Mouse (Mus musculus) forebrain, embryonic 10.5 days (tissue): ENCODE measurements around the gene Gm10750. TPM values are rescaled to one million over a fixed set of nuclear protein-coding genes. Genes with fewer than 3 reads are reported as not detected.
"Not testable (repeated sequence)": the region's sequence is repeated elsewhere in the genome, so short reads cannot be mapped to it uniquely, and the experiment has no call there.

Experiments used
- DNase-seq: peaks from one replicate; pipeline ENCODE4 v3.0.0-alpha.2; 2017; ENCODE audit warnings: low spot score; ENCODE audit errors: extremely low spot score
- H3K27ac ChIP-seq: fragments of 300-500 bp; sonication (generic); 2 replicates; pipeline ENCODE4 v1.5.1; 2016; ENCODE audit warnings: mild to moderate bottlenecking
- H3K27me3 ChIP-seq: fragments of 300-500 bp; sonication (generic); 2 replicates; pipeline ENCODE4 v1.6.1; 2016; ENCODE audit warnings: mild to moderate bottlenecking; ENCODE audit not compliant: poor library complexity, severe bottlenecking
- H3K36me3 ChIP-seq: fragments of 300-500 bp; sonication (generic); replicated peaks from 2 replicates; pipeline ENCODE4 v1.6.1; 2016; ENCODE audit warnings: mild to moderate bottlenecking, moderate library complexity
- H3K4me1 ChIP-seq: fragments of 300-500 bp; sonication (generic); 2 replicates; pipeline ENCODE4 v1.6.1; 2016
- H3K4me3 ChIP-seq: fragments of 300-500 bp; sonication (generic); 2 replicates; pipeline ENCODE4 v1.5.1; 2016; ENCODE audit warnings: mild to moderate bottlenecking, moderate library complexity
- H3K9me3 ChIP-seq: fragments of 300-500 bp; sonication (generic); 2 replicates; pipeline ENCODE4 v1.6.1; 2016; ENCODE audit warnings: mild to moderate bottlenecking, moderate library complexity
- WGBS: fragments of 180-500 bp; shearing (Covaris S2); methylation state at CpG from one replicate; pipeline ENCODE4 v1.1.7; 2016; 5-methylcytosine and 5-hydroxymethylcytosine counted together
- polyA plus RNA-seq: library from polyadenylated mRNA; unstranded; fragments of >200 nt; fragmentation: Nextera tagmentation; extraction: Ambion mirVana; gene quantifications from 2 replicates; pipeline ENCODE4 v1.2.1, GENCODE M21; 2016

Gm10750 gene
- polyA plus RNA-seq, result not detected in 2 replicates

- not testable (repeated sequence) for H3K4me3 ChIP-seq, H3K27ac ChIP-seq, H3K9me3 ChIP-seq, H3K27me3 ChIP-seq, H3K36me3 ChIP-seq, DNase-seq, H3K4me1 ChIP-seq
- WGBS, result 81% methylated on average over 5 of the region's 5 CpGs
Measured at GRCm38 (mm10) chr2:149017137-149017536, at the start of gene Gm10750. TSS of gene Gm10750 (minus strand) at chr2:149017237.

GRCm38 (mm10) chr2:149004826-149005225, 12.2 kb downstream of the Gm10750 start:
- DNase-seq, result no peak
- H3K4me1 ChIP-seq, result no peaks in the 10 kb centered on the region
- WGBS, result 80% methylated on average over 2 of the region's 2 CpGs
- H3K36me3 ChIP-seq, result no peaks in the 10 kb centered on the region
- no peak overlapping the region for H3K27ac ChIP-seq
- no peak overlapping the region for H3K4me3 ChIP-seq
- peaks cover 5% of the 10 kb centered on the region; the same call in 1 of the 2 replicates for H3K9me3 ChIP-seq
- no peaks in the 10 kb centered on the region for H3K27me3 ChIP-seq

DNA sequence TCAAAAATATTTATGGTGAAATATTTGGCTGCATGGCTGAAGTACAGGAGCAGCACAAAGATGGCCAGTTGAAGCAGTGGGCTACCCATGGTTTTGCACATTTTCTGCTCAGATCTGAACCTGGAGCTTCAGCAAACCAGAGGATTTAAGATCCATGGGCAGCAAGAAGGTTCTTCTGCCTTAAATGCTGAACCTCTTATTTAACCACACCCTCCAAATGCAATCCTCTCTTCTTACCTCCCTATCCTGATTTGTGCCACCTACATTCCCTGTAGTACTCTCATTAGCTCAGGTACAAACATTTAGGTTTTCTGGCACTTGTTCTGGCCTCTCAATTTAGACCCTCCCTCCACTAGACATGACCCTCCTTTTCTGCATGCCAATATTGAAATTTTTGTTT, 13.9 kb downstream of the Gm10750 start, which contains the start of gene Gm1330:
TSS of gene Gm1330 (minus strand) at position 101 of the 400 bp plus-strand sequence.
- no peak for DNase-seq
- Histone ChIP-seq H3K9me3 (peaks cover 5% of the 10 kb centered on the region; the same call in 1 of the 2 replicates), H3K4me1 (no peaks in the 10 kb centered on the region), H3K36me3 (no peaks in the 10 kb centered on the region), H3K4me3 (no peak within 1 kb of the TSS), H3K27me3 (no peaks in the 10 kb centered on the region), H3K27ac (no peak within 1 kb of the TSS)

DNA sequence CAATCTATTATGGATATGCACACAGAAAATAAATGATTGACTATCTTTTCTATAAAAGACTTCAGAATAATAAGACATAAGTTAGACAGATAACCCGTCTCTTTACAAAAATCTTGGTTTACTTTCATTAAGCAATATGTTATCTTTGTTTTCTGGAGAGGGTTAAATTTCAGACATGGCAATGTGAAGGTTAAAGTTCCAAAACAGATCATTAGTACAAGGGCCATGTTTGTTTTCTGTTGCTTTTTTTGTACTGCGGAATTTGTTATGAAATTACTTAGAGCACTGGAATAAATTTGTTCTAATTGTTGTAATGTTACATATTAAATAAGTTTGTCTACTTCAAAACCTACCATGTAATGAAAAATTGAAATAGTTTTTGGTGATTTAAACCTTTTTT, 21.9 kb downstream of the Gm10750 start:
- 91% methylated on average over 2 of the region's 2 CpGs for WGBS
- no peak overlapping the region for H3K27ac ChIP-seq
- DNase-seq, result no peak
- no peaks in the 10 kb centered on the region for H3K27me3 ChIP-seq
- no peaks in the 10 kb centered on the region for H3K36me3 ChIP-seq
- no peaks in the 10 kb centered on the region for H3K4me1 ChIP-seq
- H3K4me3 ChIP-seq, result no peak overlapping the region
- H3K9me3 ChIP-seq, result no peaks in the 10 kb centered on the region

Other genes starting within 250 kb of the Gm10750 start
- not detected in 2 replicates for gene Cst11, start 245.7 kb downstream of the Gm10750 start, polyA plus RNA-seq
- not detected in 2 replicates for gene 8030411F24Rik, start 235.2 kb downstream of the Gm10750 start, polyA plus RNA-seq
- not detected in 2 replicates for gene Cst12, start 227.9 kb downstream of the Gm10750 start, polyA plus RNA-seq
- gene Cst8, start 218.5 kb downstream of the Gm10750 start, polyA plus RNA-seq, result not detected in 2 replicates
- gene Cst13, start 197.2 kb downstream of the Gm10750 start, polyA plus RNA-seq, result not detected in 2 replicates
- not detected in 2 replicates for gene Cst9, start 182.1 kb downstream of the Gm10750 start, polyA plus RNA-seq
- gene 9230104L09Rik, start 152.2 kb downstream of the Gm10750 start, polyA plus RNA-seq, result not detected in 2 replicates
- gene Cst3, start 141.5 kb downstream of the Gm10750 start, polyA plus RNA-seq, result 287 and 297 TPM in 2 replicates
- gene Gm1330, start 14.0 kb downstream of the Gm10750 start, polyA plus RNA-seq, result not detected in 2 replicates